Mouse (Mus musculus): ENCODE results near the gene Nupr1. TPM values are rescaled to one million over a fixed set of nuclear protein-coding genes. Genes with fewer than 3 reads are reported as not detected.

Gene Nupr1
- 6.1 and 9.5 TPM in 2 replicates for polyA plus RNA-seq (2015; fragmentation: Nextera tagmentation; extraction: Ambion mirVana)

- Histone ChIP-seq H3K4me1 (ENCODE audit: control insufficient read depth, insufficient read depth, low read length) (no peaks in the 10 kb centered on the region), H3K36me3 (ENCODE audit: control insufficient read depth, insufficient read depth, low read length) (no peaks in the 10 kb centered on the region), H3K9me3 (replicated peaks; ENCODE audit: control insufficient read depth, low read length, poor library complexity, severe bottlenecking) (no peaks in the 10 kb centered on the region), H3K27me3 (ENCODE audit: control insufficient read depth, insufficient read depth, low read depth, low read length) (no peaks in the 10 kb centered on the region), H3K9ac (ENCODE audit: low read depth, low read length) (no peak within 1 kb of the TSS), H3K4me2 (ENCODE audit: low read length) (no peak within 1 kb of the TSS), H3K27ac (ENCODE audit: low read length) (no peak within 1 kb of the TSS), H3K4me3 (ENCODE audit: low read depth, low read length) (no peak within 1 kb of the TSS)
- 89% methylated on average over 4 of the region's 4 CpGs for WGBS
- ATAC-seq: no peak
Observed at GRCm38 (mm10) chr7:126630824-126631518, at the start of gene Nupr1. Gene Nupr1 (minus strand): TSS chr7:126630861.

GRCm38 (mm10) chr7:126679683-126680082, 49.0 kb upstream of the Nupr1 start:
- 93% methylated on average over 5 of the region's 5 CpGs for WGBS
- no peaks in the 10 kb centered on the region for H3K27me3 ChIP-seq (ENCODE audit: control insufficient read depth, insufficient read depth, low read depth, low read length)
- ATAC-seq: no peak
- no peak overlapping the region for H3K4me3 ChIP-seq (ENCODE audit: low read depth, low read length)
- no peak overlapping the region for H3K27ac ChIP-seq (ENCODE audit: low read length)
- no peak overlapping the region for H3K9ac ChIP-seq (ENCODE audit: low read depth, low read length)
- no peaks in the 10 kb centered on the region for H3K36me3 ChIP-seq (ENCODE audit: control insufficient read depth, insufficient read depth, low read length)
- no peaks in the 10 kb centered on the region for H3K9me3 ChIP-seq (replicated peaks; ENCODE audit: control insufficient read depth, low read length, poor library complexity, severe bottlenecking)
- no peaks in the 10 kb centered on the region for H3K4me1 ChIP-seq (ENCODE audit: control insufficient read depth, insufficient read depth, low read length)
- no peak overlapping the region for H3K4me2 ChIP-seq (ENCODE audit: low read length)

GRCm38 (mm10) chr7:126678545-126679341, 48.1 kb upstream of the Nupr1 start:
- Histone ChIP-seq H3K4me3 (ENCODE audit: low read depth, low read length) (no peak overlapping the region), H3K9ac (ENCODE audit: low read depth, low read length) (no peak overlapping the region), H3K27ac (ENCODE audit: low read length) (no peak overlapping the region), H3K9me3 (replicated peaks; ENCODE audit: control insufficient read depth, low read length, poor library complexity, severe bottlenecking) (no peaks in the 10 kb centered on the region), H3K36me3 (ENCODE audit: control insufficient read depth, insufficient read depth, low read length) (no peaks in the 10 kb centered on the region), H3K4me2 (ENCODE audit: low read length) (no peak overlapping the region), H3K4me1 (ENCODE audit: control insufficient read depth, insufficient read depth, low read length) (no peaks in the 10 kb centered on the region), H3K27me3 (ENCODE audit: control insufficient read depth, insufficient read depth, low read depth, low read length) (no peaks in the 10 kb centered on the region)
- WGBS: 83% methylated on average over 8 of the region's 8 CpGs
- ATAC-seq: no peak

GRCm38 (mm10) chr7:126676631-126677220, 46.1 kb upstream of the Nupr1 start:
- H3K27me3 ChIP-seq (ENCODE audit: control insufficient read depth, insufficient read depth, low read depth, low read length): no peaks in the 10 kb centered on the region
- peaks cover 8% of the 10 kb centered on the region for H3K36me3 ChIP-seq (ENCODE audit: control insufficient read depth, insufficient read depth, low read length)
- no peak overlapping the region for H3K4me3 ChIP-seq (ENCODE audit: low read depth, low read length)
- whole genome bisulfite sequencing: 83% methylated on average over 4 of the region's 4 CpGs
- no peak for ATAC-seq
- no peaks in the 10 kb centered on the region for H3K9me3 ChIP-seq (replicated peaks; ENCODE audit: control insufficient read depth, low read length, poor library complexity, severe bottlenecking)
- no peak overlapping the region for H3K27ac ChIP-seq (ENCODE audit: low read length)
- H3K4me2 ChIP-seq (ENCODE audit: low read length): no peak overlapping the region
- no peaks in the 10 kb centered on the region for H3K4me1 ChIP-seq (ENCODE audit: control insufficient read depth, insufficient read depth, low read length)
- H3K9ac ChIP-seq (ENCODE audit: low read depth, low read length): no peak overlapping the region

- 75% methylated on average over 1 of the region's 1 CpGs for WGBS
- no peak within 1 kb of the TSS for H3K9ac ChIP-seq (ENCODE audit: low read depth, low read length)
Observed at GRCm38 (mm10) chr7:126676207-126676606, 45.5 kb upstream of the Nupr1 start, which contains the start of gene Sult1a1. Gene Sult1a1 (minus strand): TSS chr7:126676432.

GRCm38 (mm10) chr7:126675104-126675503, 44.4 kb upstream of the Nupr1 start:
- 96% methylated on average over 8 of the region's 8 CpGs for WGBS
- Histone ChIP-seq H3K4me3 (ENCODE audit: low read depth, low read length) (no peak overlapping the region), H3K4me1 (ENCODE audit: control insufficient read depth, insufficient read depth, low read length) (no peaks in the 10 kb centered on the region), H3K36me3 (ENCODE audit: control insufficient read depth, insufficient read depth, low read length) (peaks cover 13% of the 10 kb centered on the region), H3K4me2 (ENCODE audit: low read length) (no peak overlapping the region), H3K9ac (ENCODE audit: low read depth, low read length) (no peak overlapping the region), H3K9me3 (replicated peaks; ENCODE audit: control insufficient read depth, low read length, poor library complexity, severe bottlenecking) (no peaks in the 10 kb centered on the region), H3K27ac (ENCODE audit: low read length) (no peak overlapping the region), H3K27me3 (ENCODE audit: control insufficient read depth, insufficient read depth, low read depth, low read length) (no peaks in the 10 kb centered on the region)
- ATAC-seq: no peak

More at GRCm38 (mm10) chr7:126676207-126676606, 45.5 kb upstream of the Nupr1 start, which contains the start of gene Sult1a1:
- no peaks in the 10 kb centered on the region for H3K4me1 ChIP-seq (ENCODE audit: control insufficient read depth, insufficient read depth, low read length)
- no peaks in the 10 kb centered on the region for H3K9me3 ChIP-seq (replicated peaks; ENCODE audit: control insufficient read depth, low read length, poor library complexity, severe bottlenecking)
- H3K4me3 ChIP-seq (ENCODE audit: low read depth, low read length): no peak within 1 kb of the TSS
- H3K4me2 ChIP-seq (ENCODE audit: low read length): no peak within 1 kb of the TSS
- no peak for ATAC-seq
- H3K36me3 ChIP-seq (ENCODE audit: control insufficient read depth, insufficient read depth, low read length): peaks cover 12% of the 10 kb centered on the region
- no peaks in the 10 kb centered on the region for H3K27me3 ChIP-seq (ENCODE audit: control insufficient read depth, insufficient read depth, low read depth, low read length)
- H3K27ac ChIP-seq (ENCODE audit: low read length): no peak within 1 kb of the TSS

- no peak for ATAC-seq
- H3K4me3 ChIP-seq (ENCODE audit: low read depth, low read length): no peak overlapping the region
- no peaks in the 10 kb centered on the region for H3K4me1 ChIP-seq (ENCODE audit: control insufficient read depth, insufficient read depth, low read length)
- WGBS: 94% methylated on average over 9 of the region's 9 CpGs
- no peak overlapping the region for H3K9ac ChIP-seq (ENCODE audit: low read depth, low read length)
- peaks cover 14% of the 10 kb centered on the region for H3K36me3 ChIP-seq (ENCODE audit: control insufficient read depth, insufficient read depth, low read length)
- H3K9me3 ChIP-seq (replicated peaks; ENCODE audit: control insufficient read depth, low read length, poor library complexity, severe bottlenecking): no peaks in the 10 kb centered on the region
- no peaks in the 10 kb centered on the region for H3K27me3 ChIP-seq (ENCODE audit: control insufficient read depth, insufficient read depth, low read depth, low read length)
- no peak overlapping the region for H3K27ac ChIP-seq (ENCODE audit: low read length)
- H3K4me2 ChIP-seq (ENCODE audit: low read length): no peak overlapping the region
Observed at GRCm38 (mm10) chr7:126672111-126672510, 41.5 kb upstream of the Nupr1 start.

GRCm38 (mm10) chr7:126670152-126670551, 39.5 kb upstream of the Nupr1 start:
- Histone ChIP-seq H3K4me3 (ENCODE audit: low read depth, low read length) (no peak overlapping the region), H3K9ac (ENCODE audit: low read depth, low read length) (no peak overlapping the region), H3K27me3 (ENCODE audit: control insufficient read depth, insufficient read depth, low read depth, low read length) (no peaks in the 10 kb centered on the region), H3K36me3 (ENCODE audit: control insufficient read depth, insufficient read depth, low read length) (peaks cover 21% of the 10 kb centered on the region), H3K4me1 (ENCODE audit: control insufficient read depth, insufficient read depth, low read length) (no peaks in the 10 kb centered on the region), H3K9me3 (replicated peaks; ENCODE audit: control insufficient read depth, low read length, poor library complexity, severe bottlenecking) (no peaks in the 10 kb centered on the region), H3K27ac (ENCODE audit: low read length) (no peak overlapping the region), H3K4me2 (ENCODE audit: low read length) (no peak overlapping the region)
- no peak for ATAC-seq
- WGBS: 95% methylated on average over 3 of the region's 3 CpGs

GRCm38 (mm10) chr7:126668452-126668851, 37.8 kb upstream of the Nupr1 start:
- no peak for ATAC-seq
- Histone ChIP-seq H3K27me3 (ENCODE audit: control insufficient read depth, insufficient read depth, low read depth, low read length) (no peaks in the 10 kb centered on the region), H3K9ac (ENCODE audit: low read depth, low read length) (no peak overlapping the region), H3K9me3 (replicated peaks; ENCODE audit: control insufficient read depth, low read length, poor library complexity, severe bottlenecking) (no peaks in the 10 kb centered on the region), H3K4me1 (ENCODE audit: control insufficient read depth, insufficient read depth, low read length) (no peaks in the 10 kb centered on the region), H3K27ac (ENCODE audit: low read length) (no peak overlapping the region), H3K4me2 (ENCODE audit: low read length) (no peak overlapping the region), H3K36me3 (ENCODE audit: control insufficient read depth, insufficient read depth, low read length) (peaks cover 29% of the 10 kb centered on the region), H3K4me3 (ENCODE audit: low read depth, low read length) (no peak overlapping the region)
- 85% methylated on average over 5 of the region's 5 CpGs for WGBS

Data from midbrain, embryonic 16.5 days (tissue).